Mouse (Mus musculus): ENCODE data around the gene Eml2. TPM values are rescaled to one million over a fixed set of nuclear protein-coding genes. Genes with fewer than 3 reads are reported as not detected.

Eml2 gene
- 21.9 TPM for total RNA-seq (2023)

DNA sequence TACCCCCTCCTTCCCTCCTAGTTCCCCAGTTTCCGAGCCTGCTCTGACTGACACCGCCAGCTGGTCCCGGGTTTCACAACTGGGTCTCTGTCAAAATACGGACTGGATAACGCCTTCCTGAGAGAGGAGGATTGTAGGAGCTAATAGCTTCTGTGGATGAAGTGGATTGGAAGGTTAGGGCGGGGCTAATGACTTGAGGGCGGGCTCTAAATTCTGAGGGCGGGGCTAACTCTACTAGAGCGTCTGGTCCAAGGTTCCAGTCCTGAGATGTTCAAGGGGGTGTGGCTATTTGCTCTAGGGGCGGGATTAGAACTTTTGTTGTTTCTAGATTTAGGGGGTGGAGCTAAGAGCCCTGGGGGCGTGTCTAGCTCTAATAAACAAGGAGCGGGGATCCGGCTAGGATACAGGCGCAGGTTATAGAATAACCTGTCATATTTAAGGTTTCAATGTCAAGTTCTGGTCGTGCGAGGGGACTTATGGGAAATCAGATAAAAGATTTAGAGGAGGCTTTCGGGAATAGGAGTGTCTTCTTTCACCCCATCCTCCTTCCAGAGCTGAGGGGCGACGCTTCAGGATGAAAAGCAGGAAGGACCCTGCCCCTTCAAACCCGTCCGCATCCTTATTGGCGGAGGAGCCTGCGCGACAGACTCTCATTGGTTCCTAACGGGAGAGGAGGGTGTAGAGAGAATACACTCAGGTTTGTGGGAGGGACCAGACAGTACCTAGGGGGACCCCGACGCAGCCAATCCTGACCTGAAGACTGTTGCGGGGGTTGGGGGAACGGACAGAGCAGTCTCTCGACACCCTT is at the start of gene Eml2:
TSS of gene Eml2 (plus strand) at position 714 of the 808 bp plus-strand sequence.

DNA sequence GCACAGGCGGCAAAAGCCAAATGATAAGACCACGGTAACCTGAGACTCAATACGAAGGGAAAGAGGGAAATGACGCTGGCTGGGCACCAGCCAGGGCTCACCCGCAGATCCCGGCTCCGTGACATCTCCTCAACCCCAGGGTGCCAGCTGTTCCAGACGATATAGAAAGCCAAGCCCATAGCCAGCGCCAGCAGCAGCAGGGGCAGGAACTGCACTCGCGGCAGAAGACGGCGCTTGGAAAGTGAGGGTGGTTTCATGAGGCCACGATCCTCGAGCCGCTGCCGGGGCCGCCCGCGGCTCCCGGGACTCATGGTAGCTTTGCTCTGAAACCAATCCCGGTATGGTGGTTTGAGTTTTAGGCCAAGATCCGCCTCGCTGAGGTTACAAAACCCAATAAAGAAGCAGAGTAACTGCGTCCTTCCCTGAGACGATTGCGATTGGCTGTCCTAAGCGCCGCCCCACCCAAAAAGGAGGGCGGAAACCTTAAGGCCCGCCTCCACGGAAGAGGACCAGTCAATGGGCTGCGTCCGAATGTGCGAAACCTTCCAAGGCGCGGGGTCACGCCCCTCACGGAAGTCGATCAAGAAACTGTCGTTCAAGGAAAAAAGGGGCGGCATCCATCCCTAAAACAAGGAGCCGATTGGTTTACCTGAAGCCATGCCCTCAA is 27.2 kb upstream of the Eml2 start, which contains the start of gene Qpctl:
TSS of gene Qpctl (minus strand) at position 417 of the 667 bp plus-strand sequence.

DNA sequence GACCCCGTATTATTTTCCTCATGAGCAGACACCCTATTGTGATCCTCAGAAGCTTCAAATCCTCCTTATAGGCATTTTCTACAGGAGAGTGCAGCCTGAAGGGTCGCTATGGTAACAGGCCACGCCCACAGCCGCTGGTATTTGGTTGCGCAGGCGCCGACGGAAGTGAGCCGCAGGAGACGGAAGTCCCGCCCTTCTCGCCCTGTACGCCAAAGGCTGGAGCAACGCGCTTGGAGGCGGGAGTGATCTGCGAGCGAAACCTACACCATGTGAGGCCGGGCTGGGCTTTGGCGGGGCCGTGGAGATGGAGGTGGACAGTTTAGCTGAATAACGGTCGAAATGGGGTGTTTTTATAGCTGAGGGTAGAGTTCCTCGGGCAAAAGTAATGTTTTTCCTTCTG is 26.6 kb upstream of the Eml2 start, which contains the start of gene Snrpd2:
TSS of gene Snrpd2 (plus strand) at position 97 of the 400 bp plus-strand sequence.

DNA sequence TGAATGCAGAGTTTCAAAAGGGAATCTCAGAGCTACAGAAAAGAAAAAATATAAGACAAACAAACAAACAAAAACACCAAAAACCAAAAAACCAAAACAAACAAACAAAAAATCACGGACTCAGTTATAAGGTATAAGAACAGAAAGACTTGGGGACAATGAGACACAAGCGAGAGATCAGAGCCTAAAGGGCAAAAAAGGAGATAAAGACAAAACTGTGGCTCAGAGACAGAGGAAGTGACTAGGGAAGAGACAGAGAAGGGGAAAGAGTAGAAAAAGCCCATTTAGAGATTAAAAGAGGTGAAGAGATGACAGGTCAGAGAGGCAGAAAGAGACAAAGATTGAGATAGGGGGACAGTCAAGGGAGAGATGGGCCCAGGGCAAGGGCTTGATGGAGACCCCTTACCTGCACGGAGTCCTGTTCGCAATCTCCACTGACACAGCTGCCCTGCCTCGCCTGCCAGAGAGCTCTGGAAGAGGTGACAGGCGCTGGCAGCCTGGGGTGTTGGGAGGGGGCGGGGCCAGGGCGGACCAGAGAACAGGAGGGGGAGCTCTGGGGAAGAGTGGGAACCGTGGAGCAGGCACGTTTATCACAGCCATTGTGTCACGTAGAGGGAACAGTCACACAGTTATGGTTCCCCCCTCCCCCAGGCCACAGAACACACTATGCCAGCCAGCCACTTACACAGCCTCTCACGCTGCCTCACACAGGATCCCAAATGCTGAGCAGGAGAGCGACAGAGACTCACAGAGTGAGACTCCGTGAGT is 10.4 kb upstream of the Eml2 start, which contains the start of gene Gipr:
TSS of gene Gipr (minus strand) at position 472 of the 768 bp plus-strand sequence.

DNA sequence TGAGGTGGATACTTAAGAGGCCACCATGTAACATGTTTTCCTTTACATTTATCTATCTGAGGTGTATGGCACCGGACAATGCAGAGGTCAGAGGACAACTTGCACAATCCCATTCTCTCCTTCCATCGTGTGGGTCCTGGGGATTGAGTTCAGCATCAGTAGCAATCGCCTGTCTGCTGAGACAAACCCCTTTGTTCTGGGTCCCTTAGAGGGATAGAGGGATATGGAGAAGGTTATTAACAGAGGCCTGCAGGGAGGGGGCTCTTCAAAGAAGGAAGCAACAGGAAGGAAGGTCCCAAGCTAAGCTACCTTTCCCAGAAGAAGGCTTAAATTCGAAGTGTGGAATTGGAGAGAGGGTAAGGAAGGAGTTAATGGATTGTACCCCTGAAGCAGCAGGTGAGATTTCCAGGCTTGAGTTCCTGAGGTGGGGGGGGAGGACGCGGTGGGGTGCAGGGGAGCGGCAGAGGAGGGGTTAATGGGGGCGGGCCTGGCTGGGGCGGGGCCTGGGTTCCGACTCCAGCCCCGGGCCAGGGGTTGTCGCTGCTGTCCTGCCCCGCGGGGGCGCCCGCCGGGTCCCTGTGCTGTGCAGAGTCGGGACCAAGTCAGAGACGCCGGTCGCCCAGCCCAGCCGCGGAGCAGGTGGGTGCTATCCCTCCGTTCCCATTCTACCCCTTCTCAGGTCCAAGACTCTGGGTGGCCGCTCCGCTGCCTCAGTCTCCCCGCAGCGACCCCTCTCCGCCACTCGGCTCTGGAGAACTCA is 36.0 kb downstream of the Eml2 start, which contains the start of gene Gpr4:
TSS of gene Gpr4 (plus strand) at position 543 of the 760 bp plus-strand sequence.

DNA sequence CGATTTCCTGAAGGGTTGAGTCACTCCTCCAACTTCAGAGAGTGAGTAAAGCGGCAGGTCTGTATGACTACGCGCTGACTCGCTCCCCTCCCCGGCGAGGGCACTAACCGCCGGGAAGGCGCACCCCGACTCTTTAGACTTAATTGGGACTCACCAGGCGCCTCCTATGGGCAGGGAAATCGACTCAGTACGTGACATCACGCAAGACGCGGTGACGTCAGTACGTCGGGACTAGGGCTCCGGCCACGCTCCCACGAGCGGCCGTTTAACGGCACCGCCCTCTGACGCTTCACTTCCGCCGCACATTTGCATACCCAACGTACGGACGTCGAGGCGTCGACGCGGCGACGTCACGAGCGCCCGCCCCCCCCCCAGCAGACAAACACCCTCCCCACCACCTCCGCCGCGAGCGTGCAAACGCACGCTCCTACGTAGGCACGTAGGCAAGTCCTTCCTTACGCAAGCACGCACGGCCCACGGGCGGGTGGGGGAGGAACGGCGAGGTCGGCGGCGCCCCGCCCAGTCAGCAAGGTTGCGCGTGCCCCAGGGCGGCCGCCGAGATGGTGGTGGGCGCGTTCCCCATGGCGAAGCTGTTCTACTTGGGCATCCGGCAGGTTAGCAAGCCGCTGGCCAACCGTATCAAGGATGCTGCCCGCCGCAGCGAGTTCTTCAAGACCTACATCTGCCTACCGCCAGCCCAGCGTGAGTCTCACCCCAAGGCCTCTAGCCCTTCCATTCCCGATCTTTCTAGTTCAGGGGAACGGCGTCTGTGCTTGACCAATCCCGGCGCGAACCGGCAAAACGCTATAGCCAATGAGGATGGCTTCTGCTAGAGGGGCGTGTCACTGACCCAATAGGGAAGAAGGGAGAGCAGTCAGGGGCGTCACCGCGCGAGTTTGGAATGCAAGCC is 51.9 kb downstream of the Eml2 start, which contains the start of gene Opa3:
TSS of gene Opa3 (plus strand) at position 452 of the 910 bp plus-strand sequence.

Other genes starting within 250 kb of the Eml2 start
- not detected for gene Nanos2, start 189.0 kb upstream of the Eml2 start, total RNA-seq (2023)
- 1.2 TPM for gene Mypop, start 185.2 kb upstream of the Eml2 start, total RNA-seq (2023)
- gene Irf2bp1, start 172.4 kb upstream of the Eml2 start, total RNA-seq (2023) = 30.5 TPM
- not detected for gene Foxa3, start 152.9 kb upstream of the Eml2 start, total RNA-seq (2023)
- gene Sympk, start 152.0 kb upstream of the Eml2 start, total RNA-seq (2023) = 102 TPM
- gene Rsph6a, start 121.7 kb upstream of the Eml2 start, total RNA-seq (2023) = 0.35 TPM
- gene Dmwd, start 100.2 kb upstream of the Eml2 start, total RNA-seq (2023) = 0.92 TPM
- 2.2 TPM for gene Dmpk, start 92.6 kb upstream of the Eml2 start, total RNA-seq (2023)
- gene Six5, start 81.8 kb upstream of the Eml2 start, total RNA-seq (2023) = 0.50 TPM
- gene Gm4969, start 58.1 kb upstream of the Eml2 start, total RNA-seq (2023) = not detected
- gene Fbxo46, start 56.6 kb upstream of the Eml2 start, total RNA-seq (2023) = 22.5 TPM
- 14.9 TPM for gene Qpctl, start 27.1 kb upstream of the Eml2 start, total RNA-seq (2023)
- gene Snrpd2, start 26.7 kb upstream of the Eml2 start, total RNA-seq (2023) = 85.5 TPM
- gene Gipr, start 10.3 kb upstream of the Eml2 start, total RNA-seq (2023) = not detected
- gene Gpr4, start 36.1 kb downstream of the Eml2 start, total RNA-seq (2023) = not detected
- 42.7 TPM for gene Opa3, start 51.9 kb downstream of the Eml2 start, total RNA-seq (2023)
- gene Vasp, start 95.4 kb downstream of the Eml2 start, total RNA-seq (2023) = 277 TPM
- 0.89 TPM for gene Ppm1n, start 103.6 kb downstream of the Eml2 start, total RNA-seq (2023)
- not detected for gene Rtn2, start 106.2 kb downstream of the Eml2 start, total RNA-seq (2023)
- 869 TPM for gene Fosb, start 133.6 kb downstream of the Eml2 start, total RNA-seq (2023)
- gene Ercc1, start 168.4 kb downstream of the Eml2 start, total RNA-seq (2023) = 55.4 TPM
- 15.5 TPM for gene Cd3eap, start 183.1 kb downstream of the Eml2 start, total RNA-seq (2023)
- gene Ppp1r13l, start 183.3 kb downstream of the Eml2 start, total RNA-seq (2023) = 1.5 TPM
- gene Ercc2, start 205.6 kb downstream of the Eml2 start, total RNA-seq (2023) = 74.3 TPM
- gene Klc3, start 227.7 kb downstream of the Eml2 start, total RNA-seq (2023) = 7.1 TPM
- not detected for gene Ckm, start 228.4 kb downstream of the Eml2 start, total RNA-seq (2023)

Measured in CD4-positive naive resting alpha-beta T cell, adult 57 days (primary cell).